Mouse (Mus musculus) kidney, postnatal 10 days (tissue): ENCODE measurements around the gene Lpp.

Experiments used
- DNase-seq: peaks from one replicate; pipeline ENCODE4 v3.0.0; 2021; ENCODE audit warnings: mixed read lengths

Lpp gene

DNA sequence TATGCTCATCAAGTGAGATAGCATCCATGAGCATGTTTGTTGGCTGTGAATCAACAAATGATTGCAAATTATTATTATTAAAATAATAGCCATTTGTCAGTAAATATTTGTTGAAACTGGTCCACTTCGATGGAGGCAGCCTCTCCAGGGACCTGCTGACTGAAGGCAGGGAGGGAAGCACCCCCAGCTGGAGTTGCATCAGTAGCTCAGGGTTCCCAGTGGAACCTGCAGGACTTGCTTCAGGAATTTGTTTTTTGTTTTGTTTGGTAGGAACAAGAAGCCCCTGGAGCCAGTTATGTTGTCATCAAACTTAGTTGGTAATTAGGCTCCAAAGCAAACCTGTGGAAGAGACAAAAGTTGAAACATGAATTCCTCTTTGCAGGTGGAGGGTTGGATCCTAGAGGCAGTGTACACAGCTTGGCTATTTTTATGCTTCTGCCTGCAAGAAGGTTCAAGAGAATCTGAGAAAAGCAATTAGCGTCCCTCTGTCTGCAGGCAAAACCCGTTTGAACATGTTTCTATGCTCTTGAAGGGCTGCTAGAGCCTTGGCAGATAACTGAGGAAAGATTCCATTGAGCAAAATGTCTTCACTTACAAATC, 554.9 kb downstream of the Lpp start:
- DNase-seq = no peak

DNA sequence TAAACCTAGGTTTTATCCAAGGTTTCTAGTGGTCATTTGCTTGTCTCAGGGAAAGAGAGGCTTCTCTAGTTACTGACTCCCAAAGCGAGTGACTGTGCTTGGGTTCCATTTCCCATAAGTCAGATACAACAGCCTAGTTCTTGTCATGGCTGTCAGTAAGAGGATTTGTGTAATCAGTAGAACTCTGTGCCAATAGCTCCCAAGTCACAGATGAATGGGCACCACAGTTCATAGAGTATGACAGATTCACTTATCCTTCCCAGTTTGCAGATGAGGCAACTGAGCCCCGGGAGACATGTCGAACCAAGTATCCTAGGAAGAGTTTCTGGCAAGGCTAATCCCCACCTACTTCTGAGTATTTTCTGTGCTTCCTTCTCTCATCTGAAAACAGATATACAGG, 556.0 kb downstream of the Lpp start:
- no peak for DNase-seq

DNA sequence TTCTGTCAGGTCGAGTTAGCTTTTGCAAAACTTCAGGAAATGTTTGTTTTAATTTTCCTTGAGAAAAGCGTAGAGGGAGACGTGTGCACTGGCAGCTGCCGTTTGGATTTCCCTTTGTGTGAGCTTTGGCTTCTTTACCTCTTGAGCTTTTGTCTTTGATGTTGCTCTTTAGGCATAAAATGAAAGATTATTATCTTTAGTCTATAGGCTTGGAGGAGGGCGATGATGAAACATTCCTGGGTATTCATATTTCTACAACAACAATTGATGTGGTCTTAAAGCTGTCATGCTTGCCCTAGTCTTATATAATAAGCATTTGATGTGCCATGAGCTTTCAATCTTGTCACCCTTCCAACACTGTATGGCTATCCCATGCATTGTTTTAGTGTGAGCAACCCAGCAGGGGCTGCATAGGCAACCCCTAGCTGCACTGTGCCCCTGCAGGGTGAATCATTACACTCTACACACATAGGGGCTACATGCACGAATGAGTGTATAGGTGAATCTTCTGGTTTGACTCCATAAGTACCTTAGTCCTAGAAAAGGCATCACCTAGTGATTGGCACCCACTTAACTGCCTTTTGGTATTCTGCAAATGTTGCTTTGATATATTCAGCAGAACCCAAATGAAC, 556.9 kb downstream of the Lpp start:
- no peak for DNase-seq

DNA sequence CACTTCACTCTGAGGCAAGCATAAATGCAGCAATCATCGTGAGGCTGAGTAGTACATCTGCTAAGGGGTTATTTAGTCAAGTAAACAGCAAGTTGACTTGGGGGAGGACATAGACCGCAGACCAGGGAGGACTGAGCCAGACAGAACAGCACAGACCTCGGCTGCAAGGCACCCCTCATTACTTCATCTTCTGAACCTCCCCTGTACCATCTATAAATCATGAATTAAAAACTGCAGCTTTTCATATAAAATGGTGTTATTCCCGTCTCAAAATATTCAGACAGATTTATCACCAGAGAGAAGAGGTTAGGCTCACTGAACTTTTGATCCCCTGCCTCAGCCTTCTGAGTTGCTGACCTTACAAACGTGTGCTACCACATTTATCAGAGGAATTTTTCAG, 558.6 kb downstream of the Lpp start:
- no peak for DNase-seq

DNA sequence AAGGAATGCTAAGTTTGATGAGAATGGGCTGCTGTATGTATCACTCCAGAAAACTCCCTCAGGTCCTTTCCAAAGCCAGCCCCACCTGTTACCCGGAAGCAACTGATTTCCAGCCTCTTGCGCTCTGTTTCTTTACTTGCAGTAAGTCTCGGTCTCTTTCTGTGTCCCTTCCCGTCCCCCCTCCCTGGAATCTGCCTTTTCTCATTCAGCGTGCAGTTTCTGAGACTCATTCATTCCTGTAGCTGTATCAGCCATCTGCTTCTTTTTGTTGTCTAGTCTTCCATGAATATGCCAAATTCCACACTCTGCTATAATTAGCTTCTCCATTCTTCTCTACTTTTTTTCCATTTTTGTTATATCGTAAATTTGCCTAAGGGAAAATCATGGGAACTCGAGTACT, 561.7 kb downstream of the Lpp start:
- DNase-seq = no peak

DNA sequence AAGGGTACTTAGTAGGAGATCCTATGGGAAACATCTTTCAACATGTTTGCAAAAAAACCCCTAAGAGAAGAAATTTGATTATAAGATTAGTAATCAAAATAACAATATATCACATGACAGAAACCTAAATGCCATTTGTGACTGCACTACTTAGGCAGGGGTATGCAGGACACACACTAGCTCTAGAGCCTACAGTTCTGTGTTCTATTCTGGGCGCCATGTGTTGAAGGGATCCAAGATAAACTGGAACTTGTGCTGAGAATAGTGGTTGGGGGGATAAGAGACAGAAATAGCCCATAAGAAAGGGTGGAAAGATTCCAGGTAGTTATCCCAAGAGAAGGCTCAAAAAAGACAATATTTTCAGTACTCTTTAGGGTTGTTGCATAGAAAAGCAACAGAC, 565.4 kb downstream of the Lpp start:
- DNase-seq = no peak

DNA sequence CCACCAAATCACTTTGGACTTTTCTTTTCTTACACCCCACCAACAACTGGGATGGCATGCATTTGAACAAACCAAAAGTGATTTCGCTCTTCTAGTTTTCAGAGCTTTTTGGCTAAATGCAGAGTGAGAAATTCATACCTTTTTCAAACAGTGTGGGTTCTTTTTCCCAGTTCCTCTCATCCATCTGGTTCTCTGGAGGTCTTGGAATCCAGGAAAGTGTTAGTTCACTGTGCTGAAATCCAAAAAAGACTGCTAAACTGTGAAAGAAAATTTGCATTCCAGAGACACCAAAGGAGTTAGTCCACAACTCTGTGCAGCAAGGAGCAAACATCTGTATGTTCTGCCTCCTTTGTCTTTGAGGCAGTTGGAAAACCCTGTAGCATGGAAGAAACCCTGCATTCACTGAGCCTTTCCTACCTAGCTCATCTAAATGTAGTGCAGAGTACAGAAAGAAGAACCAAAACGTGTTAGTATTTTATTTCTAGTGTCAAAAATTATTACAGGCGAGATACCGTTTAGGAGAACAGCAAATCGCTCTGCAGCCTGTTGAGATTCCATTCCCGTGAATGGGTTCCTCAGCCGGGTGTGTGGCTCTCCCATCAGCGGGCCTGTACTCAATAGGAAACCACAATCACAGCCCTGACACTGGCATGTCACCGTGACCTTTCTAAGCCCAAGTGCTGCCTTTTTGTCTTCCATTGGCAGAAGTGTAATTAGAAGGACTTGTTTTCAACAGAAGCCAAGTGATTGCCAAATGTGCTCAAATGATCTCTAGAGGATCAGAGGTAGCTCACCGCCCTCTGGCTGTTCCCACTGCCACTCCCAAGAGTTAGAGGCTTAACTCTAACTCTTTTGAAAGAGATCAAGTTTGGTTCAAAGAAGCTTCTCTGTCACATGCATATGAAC, 567.8 kb downstream of the Lpp start:
- no peak for DNase-seq

DNA sequence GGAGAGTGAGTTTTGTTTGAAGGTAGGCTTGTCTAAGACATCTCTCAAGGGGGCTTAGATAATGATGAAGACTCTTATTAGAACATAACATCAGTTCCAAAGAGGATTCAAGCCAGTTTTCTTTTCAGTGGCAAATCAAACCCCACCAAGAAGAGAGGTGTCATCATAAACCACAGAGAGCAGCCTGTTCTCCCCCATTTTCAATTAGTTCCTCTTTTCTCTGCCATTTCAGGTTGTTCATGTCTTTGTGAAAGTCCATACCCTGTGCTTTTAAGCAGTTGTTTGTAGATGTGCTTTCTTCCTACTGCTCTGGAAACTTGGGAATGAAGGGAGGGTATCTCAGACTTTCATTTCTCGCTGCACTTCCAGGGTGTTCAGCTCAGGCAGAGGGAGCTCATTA, 571.0 kb downstream of the Lpp start:
- no peak for DNase-seq

DNA sequence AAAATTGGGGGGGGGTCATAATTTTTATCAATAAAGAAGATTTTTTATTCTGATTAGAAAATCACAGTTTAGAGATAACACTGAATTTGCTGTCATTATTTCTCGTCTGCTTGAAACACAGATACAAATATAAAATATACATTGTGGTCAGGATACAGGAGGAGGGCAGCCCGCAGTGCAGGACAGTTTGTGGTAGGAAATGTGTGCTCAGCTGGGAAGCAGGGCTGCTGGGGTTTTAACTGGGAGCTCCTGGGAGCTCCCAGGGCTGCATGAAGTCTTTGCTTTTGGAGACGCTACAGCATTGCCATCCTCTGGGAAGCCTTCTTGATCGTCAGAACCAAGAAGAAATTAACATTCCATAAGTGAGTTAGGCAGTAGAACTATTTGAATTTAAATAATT, 571.8 kb downstream of the Lpp start:
- DNase-seq = no peak

DNA sequence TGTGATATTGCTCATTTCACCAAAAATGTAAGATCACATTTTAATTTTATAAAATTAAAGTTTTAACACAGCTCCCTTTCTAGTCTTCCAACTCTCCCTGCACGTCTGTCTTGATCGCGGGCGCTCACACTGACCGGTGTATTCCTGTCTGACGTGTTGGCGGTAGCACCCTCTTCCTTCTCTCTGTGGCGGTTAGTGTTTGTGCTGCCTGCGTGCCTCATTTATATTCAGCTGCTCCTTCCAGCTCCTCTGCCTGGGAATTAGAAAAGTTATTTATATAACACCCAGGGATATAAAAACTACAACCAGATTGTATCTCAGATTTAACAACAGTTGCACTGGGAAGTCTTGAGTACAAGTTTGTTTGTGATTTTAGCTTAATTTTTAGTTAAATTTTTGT, 573.2 kb downstream of the Lpp start:
- no peak for DNase-seq

DNA sequence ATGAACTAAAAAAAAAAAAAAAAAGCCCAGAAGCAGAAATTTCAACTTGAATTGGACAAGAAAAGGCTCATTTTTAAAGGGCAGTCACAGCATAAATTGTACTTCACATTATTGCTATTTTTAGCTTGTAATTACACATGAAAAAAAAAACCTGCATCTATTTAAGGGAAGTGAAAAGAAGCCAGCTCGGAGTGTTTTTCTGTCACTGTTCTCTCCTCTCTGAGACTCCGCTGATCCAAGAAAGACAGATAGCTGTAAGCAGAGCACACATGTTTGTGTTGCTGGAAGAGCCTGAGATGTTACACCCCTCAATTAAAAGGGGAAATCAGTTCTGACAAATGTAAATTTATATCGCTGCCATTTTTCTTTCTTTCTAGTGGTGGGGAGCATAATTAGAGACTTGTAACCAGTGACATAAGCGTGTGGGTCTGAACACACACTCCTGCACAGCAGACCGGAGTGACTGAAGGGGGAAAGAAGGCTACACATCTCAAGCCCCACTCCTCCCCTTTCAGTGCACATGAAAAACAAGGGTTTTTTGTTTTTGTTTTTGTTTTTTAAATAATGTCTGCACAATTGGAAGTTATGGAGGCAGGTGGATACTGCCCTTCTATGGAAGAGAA, 579.8 kb downstream of the Lpp start:
- no peak for DNase-seq

DNA sequence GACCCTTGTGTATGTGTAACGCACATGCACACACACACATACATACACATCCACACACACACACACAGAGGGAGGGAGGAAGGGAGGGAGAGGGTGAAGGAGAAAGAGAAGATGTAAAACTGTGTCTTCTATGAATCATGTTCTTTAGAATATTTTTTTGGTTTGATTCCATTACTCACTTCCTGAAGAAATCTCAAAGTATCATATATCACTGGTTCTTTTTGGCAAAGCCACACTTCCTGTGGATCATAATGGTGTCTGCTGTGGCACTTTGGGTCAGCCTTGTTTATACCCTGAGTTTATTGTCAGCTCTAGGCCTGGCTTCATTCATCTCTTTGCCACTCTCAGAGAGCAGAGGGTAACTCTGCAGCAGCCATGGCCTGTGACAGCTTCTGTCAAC, 584.5 kb downstream of the Lpp start:
- no peak for DNase-seq

DNA sequence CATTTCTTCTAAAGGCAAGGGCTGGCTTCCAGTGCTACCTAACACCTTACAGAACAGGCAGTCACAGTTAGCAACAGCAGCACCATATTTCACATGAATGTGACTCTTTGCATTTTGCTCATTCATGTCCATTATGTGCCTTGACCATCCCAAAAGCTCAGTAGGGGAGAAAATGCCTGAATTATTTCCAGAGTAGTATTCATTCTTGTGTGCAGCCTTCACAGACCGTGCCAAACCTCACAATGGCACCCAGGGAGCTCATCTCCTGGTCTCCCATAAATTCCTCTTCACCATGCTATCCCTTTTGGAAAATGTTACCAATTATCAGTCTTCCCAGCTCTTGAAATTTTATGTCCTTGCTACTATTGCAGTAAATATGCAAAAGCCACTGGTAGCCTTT, 584.9 kb downstream of the Lpp start:
- DNase-seq = no peak

DNA sequence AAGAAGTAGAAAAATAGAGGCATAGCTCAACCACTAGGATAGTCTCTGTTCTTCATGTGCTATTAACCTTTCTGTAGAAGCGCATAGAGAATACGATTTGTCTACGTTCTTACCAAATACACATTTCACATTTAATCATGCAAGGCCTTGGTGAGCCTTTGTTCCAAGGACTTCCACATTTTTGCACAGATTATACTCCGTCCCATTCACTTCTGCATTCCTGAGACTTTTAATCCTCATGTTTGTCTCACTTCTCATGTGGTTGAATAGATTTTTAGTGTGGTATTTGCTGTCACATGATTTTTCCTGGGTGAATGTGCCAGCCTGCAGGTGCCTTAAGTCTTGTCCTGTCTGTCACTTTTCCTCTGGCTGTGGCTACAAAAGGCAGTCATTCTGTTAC, 586.1 kb downstream of the Lpp start:
- DNase-seq = no peak

DNA sequence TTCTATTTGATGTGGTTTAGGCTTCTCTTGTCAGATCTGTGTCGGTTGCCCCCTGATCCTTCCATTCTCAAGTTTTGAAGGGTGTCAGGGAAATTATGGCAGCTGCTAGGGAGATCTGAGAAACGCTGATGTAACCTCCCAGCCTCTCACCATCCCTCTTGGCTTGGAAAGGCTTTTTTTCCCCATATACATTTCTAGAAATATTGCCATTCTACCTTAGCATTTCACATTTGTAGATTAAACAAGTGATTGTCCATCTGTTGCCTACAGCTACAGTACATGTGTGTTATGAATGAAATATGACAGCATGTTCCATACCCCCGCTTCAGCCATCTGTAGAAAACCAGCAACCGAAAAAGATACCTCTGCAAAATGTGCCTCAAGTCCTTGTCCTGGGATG, 589.5 kb downstream of the Lpp start:
- DNase-seq = no peak

DNA sequence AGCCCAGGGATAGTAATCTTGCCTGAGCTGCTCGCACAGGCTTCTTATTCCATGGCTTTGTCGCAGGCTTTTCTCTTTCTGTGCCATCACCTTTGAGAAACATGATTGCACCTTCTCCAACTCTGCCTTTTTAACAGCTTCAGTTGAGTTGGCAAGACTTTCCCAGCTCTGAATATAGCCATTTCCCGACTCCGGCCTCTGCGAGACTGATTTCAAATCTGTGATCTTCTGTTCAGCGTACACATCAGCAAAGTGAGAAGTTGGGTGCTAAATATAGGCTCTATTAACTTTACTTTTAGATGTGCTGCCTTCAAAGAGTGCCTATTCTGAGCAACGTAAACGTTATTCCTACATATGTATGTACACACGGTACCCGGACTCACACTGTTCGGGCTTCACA, 597.0 kb downstream of the Lpp start:
- no peak for DNase-seq

DNA sequence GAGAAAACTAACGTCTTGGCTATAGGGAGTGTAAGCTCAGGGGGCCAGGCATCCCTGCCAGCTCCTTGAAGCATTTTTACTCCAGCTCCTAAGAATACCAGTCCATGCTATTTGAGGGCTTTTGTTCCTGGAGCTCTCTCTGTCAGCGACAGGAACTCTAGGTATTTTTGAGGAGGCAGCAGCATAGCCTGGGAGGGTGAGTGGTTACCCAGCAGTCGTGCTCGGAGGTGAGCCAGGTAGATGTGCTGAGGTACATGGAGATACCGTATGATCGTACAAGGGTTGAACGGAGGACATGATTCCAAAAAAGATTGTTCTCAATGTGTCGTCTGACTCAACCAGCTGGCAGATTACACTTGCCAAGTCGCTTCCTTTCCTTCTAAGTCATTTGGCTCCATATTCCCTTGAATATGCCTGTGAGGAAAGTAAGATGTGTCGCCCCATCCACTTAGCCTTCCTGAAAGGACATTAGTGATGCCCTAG, 597.8 kb downstream of the Lpp start:
- DNase-seq = no peak

DNA sequence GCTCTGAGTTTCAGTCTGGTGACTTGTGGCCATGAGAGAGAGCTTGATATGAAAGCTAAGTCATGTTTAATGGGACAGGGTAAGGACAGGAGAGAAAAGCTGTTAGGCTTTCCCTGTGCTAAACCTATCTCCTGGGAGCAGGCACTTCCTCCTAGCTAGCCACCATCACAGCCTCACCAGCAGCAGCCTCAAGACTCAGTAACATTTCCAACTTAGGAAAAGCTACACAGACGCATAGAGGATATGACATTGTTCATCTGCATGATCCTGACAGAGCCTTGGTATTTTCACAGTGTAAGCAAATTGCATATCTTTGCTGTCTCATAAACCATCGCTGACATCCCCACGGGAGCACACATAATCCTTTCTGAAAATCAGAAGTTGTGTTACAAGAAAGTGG, 598.7 kb downstream of the Lpp start:
- no peak for DNase-seq

DNA sequence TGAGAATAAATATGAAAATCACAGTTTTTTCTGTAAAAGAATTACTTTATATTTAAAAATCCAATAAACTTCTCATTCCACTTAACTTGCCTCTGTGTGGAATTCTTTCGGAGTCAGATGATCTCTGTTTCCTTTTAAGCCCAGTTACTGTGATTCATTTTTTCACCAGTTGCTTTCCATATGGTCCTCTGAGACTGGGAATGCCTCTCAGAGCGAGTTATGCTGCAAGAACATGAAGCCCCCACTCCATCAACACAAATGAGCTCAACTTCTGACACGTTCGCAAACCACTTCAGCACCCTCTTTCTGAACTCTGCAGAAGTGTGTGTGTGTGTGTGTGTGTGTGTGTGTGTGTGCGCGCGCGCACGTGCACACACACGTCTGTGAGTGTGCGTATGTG, 599.2 kb downstream of the Lpp start:
- DNase-seq = no peak

DNA sequence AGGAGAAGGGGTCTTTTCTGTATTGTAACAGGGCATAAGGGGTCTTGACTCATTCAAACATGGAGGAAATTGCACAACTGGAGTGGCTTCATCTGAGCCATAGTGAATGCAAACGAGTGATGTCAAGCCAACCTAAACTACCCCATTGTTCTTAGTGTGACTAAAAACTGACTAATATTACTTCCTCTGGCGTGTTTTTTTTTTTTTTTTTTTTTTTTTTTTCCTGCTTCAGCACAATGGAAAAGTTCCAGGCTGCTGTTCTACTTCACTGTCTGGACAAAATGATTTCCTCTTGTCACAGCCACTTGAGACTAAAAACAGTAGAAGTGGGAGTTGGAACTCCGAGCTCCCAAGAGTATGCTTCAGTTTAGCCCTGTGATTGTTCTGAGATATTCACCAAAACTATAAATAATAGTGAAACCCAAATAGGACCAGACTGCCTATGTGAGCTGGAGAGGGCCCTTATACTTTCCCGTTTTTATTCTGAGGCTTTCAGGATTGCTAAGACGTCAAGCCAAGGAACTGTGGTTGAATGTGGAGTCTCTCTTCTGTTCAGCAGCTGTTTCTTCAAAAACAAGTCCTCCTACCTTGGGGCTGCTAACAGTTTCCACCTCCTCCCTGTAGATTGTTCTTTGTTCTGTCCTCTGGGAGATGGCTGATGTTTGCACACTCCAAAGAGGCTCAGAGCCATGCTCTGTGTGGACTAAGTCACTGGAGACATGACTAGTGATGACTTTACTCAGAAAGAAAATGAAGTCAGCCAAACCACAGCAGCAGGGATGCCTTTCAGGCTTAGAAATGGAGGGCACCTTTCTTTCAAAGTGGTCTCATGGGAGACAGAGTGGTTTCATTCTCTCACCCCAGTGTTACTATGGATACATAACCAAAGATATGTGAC, 617.9 kb downstream of the Lpp start:
- no peak for DNase-seq

DNA sequence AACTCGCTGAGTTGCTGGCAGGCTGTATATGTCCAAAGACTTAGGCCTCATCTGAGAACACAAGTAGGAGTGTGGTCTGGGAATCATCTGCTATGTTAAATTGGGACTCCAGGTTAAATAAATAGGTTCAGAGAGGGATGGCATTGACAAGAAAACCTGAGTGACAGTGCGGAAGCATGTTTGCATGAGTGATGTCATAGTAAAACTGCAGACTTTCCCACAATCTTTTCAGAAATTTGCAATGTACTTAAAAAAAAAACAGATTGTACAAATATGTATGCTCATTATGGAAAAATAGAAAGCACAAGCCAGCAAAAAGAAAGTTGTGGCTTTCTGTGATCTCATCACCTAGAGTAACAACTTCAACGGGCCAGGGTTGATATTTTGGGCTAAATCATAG, 619.6 kb downstream of the Lpp start:
- no peak for DNase-seq

DNA sequence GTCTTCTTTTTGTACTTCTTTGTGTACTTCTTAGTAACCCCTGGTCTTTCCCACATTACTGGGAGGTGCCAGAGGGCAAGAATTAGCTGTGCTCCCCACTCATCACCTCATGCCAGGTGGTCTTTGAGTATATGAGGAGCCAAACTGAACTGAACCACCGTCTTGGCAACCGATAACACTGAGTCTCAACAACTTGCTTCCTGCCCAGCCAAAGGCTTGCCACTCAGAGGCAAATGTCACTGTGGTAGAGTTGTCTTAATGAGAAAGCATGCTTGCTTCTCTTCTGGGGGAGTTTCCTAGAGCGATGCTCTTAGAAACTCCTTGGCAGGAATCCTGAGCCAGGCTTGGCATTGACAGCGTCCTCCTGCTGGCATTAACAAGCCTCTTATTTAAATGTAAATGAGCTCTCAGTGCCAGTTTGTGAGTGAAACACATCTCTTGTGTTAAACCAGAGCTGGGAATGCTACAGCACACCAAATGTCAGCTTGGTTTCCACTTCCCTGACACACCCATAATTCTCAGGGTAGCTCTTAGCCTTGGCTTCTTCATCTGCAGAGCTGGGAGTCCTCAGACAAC, 623.0 kb downstream of the Lpp start:
- peak; percentile 35 for DNase-seq
